Mouse (Mus musculus): Measurements from ENCODE around the gene Galc. TPM values are rescaled to one million over a fixed set of nuclear protein-coding genes. Genes with fewer than 3 reads are reported as not detected.
"Not testable (repeated sequence)": the region's sequence is repeated elsewhere in the genome, so short reads cannot be mapped to it uniquely, and the experiment has no call there.

Galc gene
- polyA plus RNA-seq, 1 experiment from 2014 or later, result 12.4 TPM

GRCm38 (mm10) chr12:98244865-98245264 lies 14.4 kb downstream of the Galc start:
- WGBS, result 91% methylated on average over 5 of the region's 5 CpGs
- Histone ChIP-seq H3K27me3 (replicated peaks; ENCODE audit: low read depth, poor library complexity, severe bottlenecking) (no peaks in the 10 kb centered on the region), H3K4me1 (no peaks in the 10 kb centered on the region), H3K4me3 (no peak overlapping the region), H3K36me3 (replicated peaks) (peaks cover 9% of the 10 kb centered on the region; the same call in 1 of the 2 replicates), H3K27ac (replicated peaks) (no peak overlapping the region), H3K9me3 (no peaks in the 10 kb centered on the region)
- no peak for DNase-seq (ENCODE audit: low spot score)

- DNase-seq (ENCODE audit: low spot score), result no peak
- 89% methylated on average over 4 of the region's 4 CpGs for WGBS
- Histone ChIP-seq H3K9me3 (no peaks in the 10 kb centered on the region), H3K27ac (replicated peaks) (no peak overlapping the region), H3K4me1 (no peaks in the 10 kb centered on the region), H3K27me3 (replicated peaks; ENCODE audit: low read depth, poor library complexity, severe bottlenecking) (no peaks in the 10 kb centered on the region), H3K36me3 (replicated peaks) (peaks cover 9% of the 10 kb centered on the region; the same call in 1 of the 2 replicates), H3K4me3 (no peak overlapping the region)
Observed at GRCm38 (mm10) chr12:98244161-98244560, 15.1 kb downstream of the Galc start.

GRCm38 (mm10) chr12:98238478-98238877 lies 20.8 kb downstream of the Galc start:
- not testable (repeated sequence) for H3K27ac ChIP-seq (replicated peaks); H3K4me1 ChIP-seq; H3K27me3 ChIP-seq (replicated peaks; ENCODE audit: low read depth, poor library complexity, severe bottlenecking)

GRCm38 (mm10) chr12:98227037-98227436 lies 32.2 kb downstream of the Galc start:
- DNase-seq (ENCODE audit: low spot score), result no peak
- WGBS, result 94% methylated on average over 2 of the region's 2 CpGs
- H3K9me3 ChIP-seq, result no peaks in the 10 kb centered on the region
- peaks cover 23% of the 10 kb centered on the region for H3K36me3 ChIP-seq (replicated peaks)
- H3K27ac ChIP-seq (replicated peaks), result no peak overlapping the region
- no peaks in the 10 kb centered on the region for H3K4me1 ChIP-seq
- no peak overlapping the region for H3K4me3 ChIP-seq
- H3K27me3 ChIP-seq (replicated peaks; ENCODE audit: low read depth, poor library complexity, severe bottlenecking), result no peaks in the 10 kb centered on the region

More at GRCm38 (mm10) chr12:98238478-98238877, 20.8 kb downstream of the Galc start:
- H3K4me3 ChIP-seq; H3K36me3 ChIP-seq (replicated peaks); DNase-seq (ENCODE audit: low spot score); H3K9me3 ChIP-seq: not testable (repeated sequence)
- 85% methylated on average over 6 of the region's 6 CpGs for WGBS

- H3K4me1 ChIP-seq, result 0 out of 2 replicates have a peak, but pooled peaks cover 4% of the 10 kb centered on the region
- no peaks in the 10 kb centered on the region for H3K27me3 ChIP-seq (replicated peaks; ENCODE audit: low read depth, poor library complexity, severe bottlenecking)
- no peak overlapping the region for H3K27ac ChIP-seq (replicated peaks)
- H3K36me3 ChIP-seq (replicated peaks), result peaks cover 16% of the 10 kb centered on the region
- 73% methylated on average over 5 of the region's 5 CpGs for WGBS
- DNase-seq (ENCODE audit: low spot score), result no peak
- no peak overlapping the region for H3K4me3 ChIP-seq
- no peaks in the 10 kb centered on the region for H3K9me3 ChIP-seq
Observed at GRCm38 (mm10) chr12:98223286-98223685, 36.0 kb downstream of the Galc start.

GRCm38 (mm10) chr12:98216432-98216831 lies 42.8 kb downstream of the Galc start:
- no peak overlapping the region for H3K4me3 ChIP-seq
- 71% methylated on average over 11 of the region's 11 CpGs for WGBS
- no peaks in the 10 kb centered on the region for H3K9me3 ChIP-seq
- H3K27ac ChIP-seq (replicated peaks), result peak overlapping the region; percentile 35; the same call in 1 of the 2 replicates
- peaks cover 20% of the 10 kb centered on the region for H3K4me1 ChIP-seq
- H3K36me3 ChIP-seq (replicated peaks), result peaks cover 7% of the 10 kb centered on the region
- no peak for DNase-seq (ENCODE audit: low spot score)
- H3K27me3 ChIP-seq (replicated peaks; ENCODE audit: low read depth, poor library complexity, severe bottlenecking), result no peaks in the 10 kb centered on the region

- no peak for DNase-seq (ENCODE audit: low spot score)
- Histone ChIP-seq H3K27me3 (replicated peaks; ENCODE audit: low read depth, poor library complexity, severe bottlenecking) (no peaks in the 10 kb centered on the region), H3K9me3 (no peaks in the 10 kb centered on the region), H3K4me1 (peaks cover 20% of the 10 kb centered on the region), H3K27ac (replicated peaks) (peak overlapping the region; percentile 30; the same call in 1 of the 2 replicates), H3K4me3 (no peak overlapping the region), H3K36me3 (replicated peaks) (peaks cover 7% of the 10 kb centered on the region)
- WGBS, result 46% methylated on average over 6 of the region's 6 CpGs
Observed at GRCm38 (mm10) chr12:98215512-98215911, 43.7 kb downstream of the Galc start.

- 87% methylated on average over 14 of the region's 14 CpGs for WGBS
- no peak overlapping the region for H3K27ac ChIP-seq (replicated peaks)
- no peak overlapping the region for H3K4me3 ChIP-seq
- no peaks in the 10 kb centered on the region for H3K9me3 ChIP-seq
- no peak for DNase-seq (ENCODE audit: low spot score)
- peaks cover 20% of the 10 kb centered on the region for H3K4me1 ChIP-seq
- H3K36me3 ChIP-seq (replicated peaks), result peaks cover 7% of the 10 kb centered on the region
- H3K27me3 ChIP-seq (replicated peaks; ENCODE audit: low read depth, poor library complexity, severe bottlenecking), result no peaks in the 10 kb centered on the region
Observed at GRCm38 (mm10) chr12:98214191-98214590, 45.1 kb downstream of the Galc start.

GRCm38 (mm10) chr12:98213791-98214190 lies 45.5 kb downstream of the Galc start:
- H3K36me3 ChIP-seq (replicated peaks), result peaks cover 7% of the 10 kb centered on the region
- WGBS, result 90% methylated on average over 7 of the region's 7 CpGs
- DNase-seq (ENCODE audit: low spot score), result no peak
- H3K27me3 ChIP-seq (replicated peaks; ENCODE audit: low read depth, poor library complexity, severe bottlenecking), result no peaks in the 10 kb centered on the region
- H3K9me3 ChIP-seq, result no peaks in the 10 kb centered on the region
- H3K27ac ChIP-seq (replicated peaks), result no peak overlapping the region
- H3K4me3 ChIP-seq, result no peak overlapping the region
- H3K4me1 ChIP-seq, result peaks cover 20% of the 10 kb centered on the region

GRCm38 (mm10) chr12:98213332-98213731 lies 45.9 kb downstream of the Galc start:
- peaks cover 11% of the 10 kb centered on the region for H3K36me3 ChIP-seq (replicated peaks)
- H3K27me3 ChIP-seq (replicated peaks; ENCODE audit: low read depth, poor library complexity, severe bottlenecking), result no peaks in the 10 kb centered on the region
- H3K4me1 ChIP-seq, result peaks cover 16% of the 10 kb centered on the region
- H3K27ac ChIP-seq (replicated peaks), result no peak overlapping the region
- 92% methylated on average over 7 of the region's 7 CpGs for WGBS
- no peak for DNase-seq (ENCODE audit: low spot score)
- H3K9me3 ChIP-seq, result no peaks in the 10 kb centered on the region
- no peak overlapping the region for H3K4me3 ChIP-seq

- WGBS, result 84% methylated on average over 13 of the region's 13 CpGs
- DNase-seq (ENCODE audit: low spot score), result peak; percentile 30
Observed at GRCm38 (mm10) chr12:98212457-98213175, 46.6 kb downstream of the Galc start.

GRCm38 (mm10) chr12:98210495-98210894 lies 48.8 kb downstream of the Galc start:
- H3K4me1 ChIP-seq, result peaks cover 3% of the 10 kb centered on the region
- peaks cover 15% of the 10 kb centered on the region for H3K36me3 ChIP-seq (replicated peaks)
- no peaks in the 10 kb centered on the region for H3K27me3 ChIP-seq (replicated peaks; ENCODE audit: low read depth, poor library complexity, severe bottlenecking)
- DNase-seq (ENCODE audit: low spot score), result no peak
- WGBS, result 88% methylated on average over 6 of the region's 6 CpGs
- H3K27ac ChIP-seq (replicated peaks), result no peak overlapping the region
- no peaks in the 10 kb centered on the region for H3K9me3 ChIP-seq
- no peak overlapping the region for H3K4me3 ChIP-seq

More at GRCm38 (mm10) chr12:98212457-98213175, 46.6 kb downstream of the Galc start:
- Histone ChIP-seq H3K4me3 (no peak overlapping the region), H3K27ac (replicated peaks) (no peak overlapping the region), H3K9me3 (no peaks in the 10 kb centered on the region), H3K36me3 (replicated peaks) (peaks cover 13% of the 10 kb centered on the region), H3K27me3 (replicated peaks; ENCODE audit: low read depth, poor library complexity, severe bottlenecking) (no peaks in the 10 kb centered on the region), H3K4me1 (peaks cover 16% of the 10 kb centered on the region)

GRCm38 (mm10) chr12:98208104-98208503 lies 51.2 kb downstream of the Galc start:
- no peaks in the 10 kb centered on the region for H3K4me1 ChIP-seq
- no peaks in the 10 kb centered on the region for H3K9me3 ChIP-seq
- DNase-seq (ENCODE audit: low spot score), result no peak
- no peaks in the 10 kb centered on the region for H3K27me3 ChIP-seq (replicated peaks; ENCODE audit: low read depth, poor library complexity, severe bottlenecking)
- WGBS, result 88% methylated on average over 10 of the region's 10 CpGs
- H3K27ac ChIP-seq (replicated peaks), result no peak overlapping the region
- H3K4me3 ChIP-seq, result no peak overlapping the region
- H3K36me3 ChIP-seq (replicated peaks), result peaks cover 25% of the 10 kb centered on the region
